Mouse (Mus musculus): ENCODE data around the gene Lrrc8c. TPM values are rescaled to one million over a fixed set of nuclear protein-coding genes. Genes with fewer than 3 reads are reported as not detected.

Lrrc8c gene
- polyA plus RNA-seq, 1 experiment, result 3.0 TPM

- peaks cover 17% of the 10 kb centered on the region for H3K4me1 ChIP-seq (ENCODE audit: control insufficient read depth, insufficient read depth, insufficient read length, low read length)
- no peak overlapping the region for H3K4me3 ChIP-seq (ENCODE audit: insufficient read depth, low read depth, low read length)
- peak overlapping the region; percentile 98 for H3K27ac ChIP-seq (replicated peaks; ENCODE audit: low read depth, low read length)
Measured at GRCm38 (mm10) chr5:105587471-105587870, 68.3 kb downstream of the Lrrc8c start.

- H3K27ac ChIP-seq (replicated peaks; ENCODE audit: low read depth, low read length), result no peak overlapping the region
- H3K4me3 ChIP-seq (ENCODE audit: insufficient read depth, low read depth, low read length), result no peak overlapping the region
- peaks cover 17% of the 10 kb centered on the region for H3K4me1 ChIP-seq (ENCODE audit: control insufficient read depth, insufficient read depth, insufficient read length, low read length)
Measured at GRCm38 (mm10) chr5:105588683-105589082, 69.5 kb downstream of the Lrrc8c start.

- peaks cover 14% of the 10 kb centered on the region for H3K4me1 ChIP-seq (ENCODE audit: control insufficient read depth, insufficient read depth, insufficient read length, low read length)
- no peak overlapping the region for H3K4me3 ChIP-seq (ENCODE audit: insufficient read depth, low read depth, low read length)
- no peak overlapping the region for H3K27ac ChIP-seq (replicated peaks; ENCODE audit: low read depth, low read length)
Measured at GRCm38 (mm10) chr5:105589119-105589518, 69.9 kb downstream of the Lrrc8c start.

- peaks cover 11% of the 10 kb centered on the region for H3K4me1 ChIP-seq (ENCODE audit: control insufficient read depth, insufficient read depth, insufficient read length, low read length)
- H3K27ac ChIP-seq (replicated peaks; ENCODE audit: low read depth, low read length), result no peak overlapping the region
- no peak overlapping the region for H3K4me3 ChIP-seq (ENCODE audit: insufficient read depth, low read depth, low read length)
Measured at GRCm38 (mm10) chr5:105592396-105592795, 73.2 kb downstream of the Lrrc8c start.

GRCm38 (mm10) chr5:105593630-105594029, 74.4 kb downstream of the Lrrc8c start:
- peaks cover 11% of the 10 kb centered on the region for H3K4me1 ChIP-seq (ENCODE audit: control insufficient read depth, insufficient read depth, insufficient read length, low read length)
- no peak overlapping the region for H3K4me3 ChIP-seq (ENCODE audit: insufficient read depth, low read depth, low read length)
- no peak overlapping the region for H3K27ac ChIP-seq (replicated peaks; ENCODE audit: low read depth, low read length)

- Histone ChIP-seq H3K4me3 (ENCODE audit: insufficient read depth, low read depth, low read length) (no peak overlapping the region), H3K4me1 (ENCODE audit: control insufficient read depth, insufficient read depth, insufficient read length, low read length) (peaks cover 27% of the 10 kb centered on the region), H3K27ac (replicated peaks; ENCODE audit: low read depth, low read length) (peak overlapping the region; percentile 96)
Measured at GRCm38 (mm10) chr5:105598866-105599265, 79.7 kb downstream of the Lrrc8c start.

GRCm38 (mm10) chr5:105599315-105599714, 80.1 kb downstream of the Lrrc8c start:
- Histone ChIP-seq H3K4me3 (ENCODE audit: insufficient read depth, low read depth, low read length) (no peak overlapping the region), H3K4me1 (ENCODE audit: control insufficient read depth, insufficient read depth, insufficient read length, low read length) (peaks cover 27% of the 10 kb centered on the region), H3K27ac (replicated peaks; ENCODE audit: low read depth, low read length) (peak overlapping the region; percentile 96)

GRCm38 (mm10) chr5:105600998-105601397, 81.8 kb downstream of the Lrrc8c start:
- Histone ChIP-seq H3K27ac (replicated peaks; ENCODE audit: low read depth, low read length) (no peak overlapping the region), H3K4me1 (ENCODE audit: control insufficient read depth, insufficient read depth, insufficient read length, low read length) (peaks cover 16% of the 10 kb centered on the region), H3K4me3 (ENCODE audit: insufficient read depth, low read depth, low read length) (no peak overlapping the region)

- Histone ChIP-seq H3K27ac (replicated peaks; ENCODE audit: low read depth, low read length) (peak overlapping the region; percentile 64), H3K4me3 (ENCODE audit: insufficient read depth, low read depth, low read length) (no peak overlapping the region), H3K4me1 (ENCODE audit: control insufficient read depth, insufficient read depth, insufficient read length, low read length) (peaks cover 16% of the 10 kb centered on the region)
Measured at GRCm38 (mm10) chr5:105602585-105602984, 83.4 kb downstream of the Lrrc8c start.

GRCm38 (mm10) chr5:105605736-105606135, 86.5 kb downstream of the Lrrc8c start:
- no peak overlapping the region for H3K4me3 ChIP-seq (ENCODE audit: insufficient read depth, low read depth, low read length)
- H3K27ac ChIP-seq (replicated peaks; ENCODE audit: low read depth, low read length), result no peak overlapping the region
- peaks cover 9% of the 10 kb centered on the region for H3K4me1 ChIP-seq (ENCODE audit: control insufficient read depth, insufficient read depth, insufficient read length, low read length)

GRCm38 (mm10) chr5:105609683-105610082, 90.5 kb downstream of the Lrrc8c start:
- no peak overlapping the region for H3K27ac ChIP-seq (replicated peaks; ENCODE audit: low read depth, low read length)
- H3K4me1 ChIP-seq (ENCODE audit: control insufficient read depth, insufficient read depth, insufficient read length, low read length), result peaks cover 11% of the 10 kb centered on the region
- no peak overlapping the region for H3K4me3 ChIP-seq (ENCODE audit: insufficient read depth, low read depth, low read length)

- Histone ChIP-seq H3K4me1 (ENCODE audit: control insufficient read depth, insufficient read depth, insufficient read length, low read length) (peaks cover 23% of the 10 kb centered on the region), H3K27ac (replicated peaks; ENCODE audit: low read depth, low read length) (no peak overlapping the region), H3K4me3 (ENCODE audit: insufficient read depth, low read depth, low read length) (no peak overlapping the region)
Measured at GRCm38 (mm10) chr5:105613002-105613401, 93.8 kb downstream of the Lrrc8c start.

- Histone ChIP-seq H3K27ac (replicated peaks; ENCODE audit: low read depth, low read length) (peak overlapping the region; percentile 46), H3K4me1 (ENCODE audit: control insufficient read depth, insufficient read depth, insufficient read length, low read length) (peaks cover 23% of the 10 kb centered on the region), H3K4me3 (ENCODE audit: insufficient read depth, low read depth, low read length) (no peak overlapping the region)
Measured at GRCm38 (mm10) chr5:105614000-105614399, 94.8 kb downstream of the Lrrc8c start.

GRCm38 (mm10) chr5:105614682-105615434, 95.7 kb downstream of the Lrrc8c start:
- Histone ChIP-seq H3K4me1 (ENCODE audit: control insufficient read depth, insufficient read depth, insufficient read length, low read length) (peaks cover 21% of the 10 kb centered on the region), H3K4me3 (ENCODE audit: insufficient read depth, low read depth, low read length) (no peak overlapping the region), H3K27ac (replicated peaks; ENCODE audit: low read depth, low read length) (peak overlapping the region; percentile 46; the same call in 1 of the 2 replicates)

GRCm38 (mm10) chr5:105615871-105616454, 96.8 kb downstream of the Lrrc8c start:
- no peak overlapping the region for H3K4me3 ChIP-seq (ENCODE audit: insufficient read depth, low read depth, low read length)
- 0 out of 2 replicates have a peak overlapping the region, but pooled peaks have one; percentile 29 for H3K27ac ChIP-seq (replicated peaks; ENCODE audit: low read depth, low read length)
- H3K4me1 ChIP-seq (ENCODE audit: control insufficient read depth, insufficient read depth, insufficient read length, low read length), result peaks cover 25% of the 10 kb centered on the region

- Histone ChIP-seq H3K4me3 (ENCODE audit: insufficient read depth, low read depth, low read length) (no peak overlapping the region), H3K4me1 (ENCODE audit: control insufficient read depth, insufficient read depth, insufficient read length, low read length) (peaks cover 29% of the 10 kb centered on the region), H3K27ac (replicated peaks; ENCODE audit: low read depth, low read length) (0 out of 2 replicates have a peak overlapping the region, but pooled peaks have one; percentile 34)
Measured at GRCm38 (mm10) chr5:105616538-105616937, 97.3 kb downstream of the Lrrc8c start.

Measured in brown adipose tissue, adult 24 weeks (tissue).